Mouse (Mus musculus) stomach, postnatal 0 days (tissue): ENCODE measurements around the gene Pgpep1l.

ENCODE experiments used
- CTCF ChIP-seq: IDR thresholded peaks from 2 replicates; pipeline ENCODE4 v1.5.1; 2016; ENCODE audit warnings: antibody characterized with exemption, low read depth, mild to moderate bottlenecking, moderate library complexity
- EP300 ChIP-seq: optimal IDR thresholded peaks from 2 replicates; pipeline ENCODE3; 2016; ENCODE audit warnings: antibody characterized with exemption

DNA sequence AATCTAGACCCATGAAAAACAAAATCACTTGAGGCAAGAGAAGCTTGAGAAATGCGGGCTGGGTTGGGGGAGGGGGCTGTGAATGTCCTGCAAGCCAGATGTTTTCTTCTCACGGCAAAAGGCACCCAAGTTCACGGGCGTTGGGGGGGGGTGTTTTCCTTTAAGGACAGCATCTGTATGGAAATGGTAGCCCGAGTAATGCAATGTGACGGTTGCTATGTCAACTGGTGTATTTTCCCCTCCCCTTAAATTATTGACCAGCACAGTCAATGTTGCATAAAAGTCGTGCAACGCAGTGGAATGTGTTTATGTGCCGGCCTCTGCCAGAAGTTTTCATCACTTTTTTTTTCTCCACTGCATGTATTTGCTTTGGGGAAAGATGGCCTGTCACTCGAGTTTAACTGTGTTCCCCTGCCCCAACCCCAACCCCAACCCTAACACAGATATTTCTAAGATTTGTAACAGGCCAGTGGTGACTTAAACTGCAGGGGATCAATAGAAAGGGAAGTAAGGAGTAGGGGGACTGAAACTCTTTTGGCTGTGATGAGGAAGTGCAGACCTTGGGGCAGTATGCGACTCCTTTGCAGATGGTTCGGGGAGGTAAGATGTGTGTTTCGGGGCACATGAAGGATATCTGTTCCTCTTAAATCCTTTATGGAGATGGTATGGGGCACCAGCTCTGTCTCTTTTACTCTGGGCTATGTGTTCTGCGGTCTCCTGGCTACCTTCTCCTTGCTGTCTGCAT is 49.2 kb upstream of the Pgpep1l start:
- no peak for TF ChIP-seq CTCF
- TF ChIP-seq EP300: no peak
